Mouse (Mus musculus) urinary bladder, postnatal 36 days (tissue): Measurements from ENCODE around the gene Itga4.

Source experiments
- DNase-seq, 2 experiments: peaks; one replicate each; pipeline ENCODE4 v3.0.0; 2022; ENCODE audit warnings: low spot score in 2 of 2, mixed read lengths in 1 of 2

Itga4 gene

DNA sequence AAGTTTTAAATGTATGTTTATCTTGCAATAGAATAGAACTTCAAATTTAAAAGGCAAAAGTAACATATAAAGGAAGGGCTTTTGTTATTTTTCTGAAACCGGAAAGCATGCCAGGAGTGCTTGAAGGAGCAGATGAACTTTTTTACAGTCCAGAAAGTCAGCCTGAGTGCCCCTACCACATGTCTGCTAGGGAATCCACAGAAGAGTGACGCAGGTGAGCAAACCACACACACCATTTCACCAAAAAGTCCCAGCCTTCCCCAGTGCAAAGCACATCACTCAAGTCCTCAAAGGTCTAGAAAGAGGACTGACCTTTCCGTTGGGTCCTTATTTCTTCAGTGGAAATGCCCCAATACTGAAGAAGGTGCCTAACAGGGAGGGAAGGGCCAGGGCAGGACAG is 11.3 kb downstream of the Itga4 start:
- DNase-seq: no peak

DNA sequence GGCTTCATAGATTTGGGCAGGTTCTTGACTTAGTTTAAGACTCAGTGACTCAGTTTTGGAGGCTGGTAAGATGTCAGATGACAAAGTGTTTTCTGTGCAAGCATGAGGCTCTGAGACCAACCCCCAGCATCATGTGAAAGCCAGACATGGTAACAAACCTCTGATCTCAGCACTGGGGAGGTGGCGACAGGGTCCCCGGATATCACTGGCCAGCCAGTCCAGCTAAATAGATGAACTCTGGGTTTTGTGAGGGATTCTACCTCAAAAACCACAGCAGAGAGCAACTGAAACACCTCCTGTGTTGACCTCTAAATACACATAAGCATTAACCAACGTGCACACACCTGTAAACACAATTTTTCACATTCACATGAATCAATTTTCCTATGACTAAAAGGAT is 12.0 kb downstream of the Itga4 start:
- no peak for DNase-seq

DNA sequence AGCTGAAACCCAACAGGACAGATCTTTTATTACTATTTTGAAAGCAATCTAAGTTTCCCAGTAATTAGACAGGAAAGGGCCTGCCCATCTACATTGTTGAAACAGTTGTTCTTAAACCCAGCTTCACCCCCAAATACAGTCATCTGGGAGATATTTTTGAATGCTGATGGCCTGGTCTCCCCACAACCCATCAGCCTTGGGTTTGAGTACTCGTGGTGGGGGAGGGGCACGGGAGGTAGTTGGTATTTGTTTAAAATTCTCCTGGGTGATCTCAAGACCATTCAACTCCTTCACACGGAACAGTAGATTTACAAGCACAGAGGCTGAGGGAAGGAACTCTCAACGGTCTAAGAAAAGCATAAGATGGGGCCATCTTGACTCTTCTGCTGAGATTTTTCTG is 13.6 kb downstream of the Itga4 start:
- no peak for DNase-seq

GRCm38 (mm10) chr2:79270034-79270535 is 14.9 kb downstream of the Itga4 start:
- no peak for DNase-seq

- no peak for DNase-seq
Measured at GRCm38 (mm10) chr2:79271838-79272237, 16.6 kb downstream of the Itga4 start.

DNA sequence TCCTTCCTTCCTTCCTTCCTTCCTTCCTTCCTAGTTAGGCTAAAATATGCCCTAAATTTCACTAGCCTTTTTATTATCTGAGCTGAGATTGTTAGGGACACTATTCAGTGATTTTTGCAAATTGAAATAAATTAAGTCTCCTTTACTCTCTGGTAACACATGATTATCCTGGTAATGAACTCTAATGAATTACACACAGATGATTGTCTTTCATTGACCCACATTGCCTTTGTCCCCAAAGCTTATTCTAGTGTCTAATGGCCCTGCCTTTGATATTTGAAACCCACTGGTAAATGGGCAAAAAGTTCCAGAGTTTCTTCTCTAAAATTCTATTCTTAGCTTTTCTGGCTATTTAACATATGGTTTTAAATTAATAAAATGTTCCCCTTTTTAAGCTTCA is 23.4 kb downstream of the Itga4 start:
- no peak for DNase-seq

DNA sequence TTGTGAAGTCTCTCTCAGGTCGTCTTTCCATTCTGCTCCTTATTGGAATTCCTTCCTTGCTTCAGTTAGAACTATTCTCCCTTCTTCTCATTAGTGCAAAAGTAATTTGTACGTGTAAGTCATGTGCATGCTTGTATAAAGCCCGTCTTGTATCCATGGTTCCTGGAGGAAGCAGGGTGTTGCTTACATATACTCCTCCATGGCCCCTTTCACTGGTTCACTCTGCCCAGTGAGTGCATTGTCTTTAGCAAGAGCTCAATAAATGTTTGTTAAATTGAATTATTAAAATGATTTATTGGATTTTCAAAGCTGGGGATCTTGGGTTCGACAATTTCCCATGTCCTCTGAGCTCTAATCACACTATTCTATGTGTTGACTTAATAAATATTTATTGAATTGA is 29.0 kb downstream of the Itga4 start:
- DNase-seq: no peak

GRCm38 (mm10) chr2:79290149-79290548 is 34.9 kb downstream of the Itga4 start:
- no peak for DNase-seq

GRCm38 (mm10) chr2:79291922-79292321 is 36.7 kb downstream of the Itga4 start:
- DNase-seq: no peak

DNA sequence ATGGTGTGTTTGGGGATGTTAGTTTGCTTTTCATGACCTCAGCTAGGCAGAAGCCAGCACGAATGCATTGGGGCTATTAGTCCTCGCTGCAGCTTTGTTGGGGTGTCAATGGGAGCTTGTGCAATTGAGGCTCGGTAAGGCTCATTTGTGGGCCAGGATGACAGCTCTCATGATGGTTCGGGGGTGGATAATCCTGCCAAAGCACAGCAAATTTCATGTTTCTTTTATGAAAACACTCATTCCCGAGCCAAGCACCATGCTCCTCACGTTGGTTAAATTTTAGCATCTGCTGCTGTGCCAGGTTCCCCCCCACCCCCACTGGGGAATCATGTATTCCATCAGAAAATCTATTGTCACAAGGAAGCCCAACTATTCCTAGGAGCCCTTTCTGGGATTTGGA is 37.2 kb downstream of the Itga4 start:
- DNase-seq: no peak

- no peak for DNase-seq
Measured at GRCm38 (mm10) chr2:79302398-79302797, 47.2 kb downstream of the Itga4 start.

DNA sequence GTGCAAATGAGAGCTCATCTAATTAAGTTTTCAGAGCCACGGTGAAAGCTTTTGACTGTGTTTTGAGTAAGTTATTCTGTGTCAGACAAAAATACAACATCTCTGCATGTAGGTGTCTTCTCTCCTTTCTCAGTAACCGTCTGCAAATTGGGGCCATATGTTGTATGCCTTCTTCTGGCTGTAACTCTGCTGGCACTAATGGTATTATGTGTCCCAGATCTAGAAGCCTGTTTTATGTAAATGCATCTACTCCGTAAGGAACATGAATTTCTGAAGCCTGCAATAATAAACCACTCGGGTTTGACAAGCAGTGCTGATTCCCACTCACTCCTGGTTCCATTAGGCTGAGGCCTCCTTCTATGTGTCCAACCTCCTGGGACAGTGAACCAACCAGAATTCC is 52.3 kb downstream of the Itga4 start:
- DNase-seq: no peak

- no peak for DNase-seq
Measured at GRCm38 (mm10) chr2:79309454-79310118, 54.4 kb downstream of the Itga4 start.

DNA sequence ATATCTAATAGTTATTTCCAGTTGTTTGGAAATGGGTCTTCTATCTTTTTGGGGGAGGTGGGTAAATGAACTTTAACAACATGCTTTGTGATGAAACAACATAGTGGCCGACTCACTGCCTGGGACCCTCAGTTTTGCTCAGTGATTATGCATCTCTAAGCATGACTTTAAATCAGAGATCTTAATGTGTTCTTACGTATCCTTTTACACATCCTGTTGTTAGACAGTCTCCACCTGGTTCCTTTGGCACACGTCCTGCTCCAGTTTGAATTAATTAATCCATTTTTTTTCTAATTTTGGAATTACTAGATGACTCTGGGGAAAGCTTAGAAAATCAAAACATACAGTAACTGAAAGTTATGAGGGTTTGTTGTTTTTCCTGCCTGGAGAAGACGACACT is 57.3 kb downstream of the Itga4 start:
- DNase-seq: no peak

GRCm38 (mm10) chr2:79315108-79315507 is 59.9 kb downstream of the Itga4 start:
- DNase-seq: no peak

DNA sequence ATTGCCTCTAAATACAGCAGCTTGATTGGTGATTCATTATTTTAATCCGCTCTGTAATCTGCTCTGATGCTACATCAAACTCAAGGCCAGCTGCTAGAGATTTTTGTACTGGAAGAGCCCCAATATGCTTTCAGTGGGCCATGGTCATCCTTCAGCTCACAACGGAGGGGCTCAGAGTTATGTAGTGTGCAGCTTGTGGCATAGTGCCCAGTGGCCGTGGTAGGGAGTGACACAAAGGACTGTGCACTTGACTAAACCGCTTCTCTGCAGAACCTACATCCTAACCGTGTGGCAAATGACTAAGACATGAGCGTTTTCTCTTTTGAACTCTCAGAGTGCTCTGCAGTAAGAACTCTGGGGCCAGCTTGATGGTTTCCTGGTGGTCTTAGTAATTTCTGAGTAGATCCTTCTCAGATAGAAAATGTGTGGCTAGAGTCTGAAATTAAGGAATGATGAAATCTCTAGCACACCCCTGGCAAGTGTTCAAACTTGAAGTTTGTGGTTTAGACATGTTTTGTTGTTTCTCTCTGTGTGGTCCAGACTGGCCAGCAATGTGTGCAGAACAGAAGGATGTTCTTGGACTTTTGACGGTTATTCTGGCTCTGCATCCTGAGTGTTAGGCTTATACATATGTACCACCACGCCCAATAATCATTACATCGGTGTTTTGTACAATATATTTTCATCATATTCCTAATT is 61.1 kb downstream of the Itga4 start:
- no peak for DNase-seq

- no peak for DNase-seq
Measured at GRCm38 (mm10) chr2:79328079-79328478, 72.9 kb downstream of the Itga4 start.

- no peak for DNase-seq
Measured at GRCm38 (mm10) chr2:79334661-79335060, 79.4 kb downstream of the Itga4 start.

GRCm38 (mm10) chr2:79336141-79336540 is 80.9 kb downstream of the Itga4 start:
- DNase-seq: no peak

DNA sequence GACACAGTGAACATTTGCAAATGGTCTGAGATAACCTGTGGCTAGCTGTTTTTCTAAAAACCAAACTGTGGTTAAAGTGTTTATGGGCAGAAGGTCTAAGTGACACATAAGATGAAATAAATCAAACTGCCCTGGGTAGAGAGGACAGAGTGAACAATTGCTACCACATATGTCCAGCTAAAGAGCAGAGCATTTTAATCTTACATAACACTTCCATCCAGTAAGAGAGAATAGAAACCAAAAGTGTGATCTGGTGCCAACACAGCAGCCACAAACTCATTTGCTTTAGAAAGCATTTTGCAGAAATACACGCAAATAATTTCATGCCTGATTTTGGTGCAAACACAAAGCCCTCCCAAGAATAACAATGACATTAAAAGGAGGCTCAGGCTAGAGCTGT is 83.8 kb downstream of the Itga4 start:
- no peak for DNase-seq

GRCm38 (mm10) chr2:79343115-79343514 is 87.9 kb downstream of the Itga4 start:
- no peak for DNase-seq

- no peak for DNase-seq
Measured at GRCm38 (mm10) chr2:79351179-79352099, 96.2 kb downstream of the Itga4 start.
